In the genomic region with DNA sequence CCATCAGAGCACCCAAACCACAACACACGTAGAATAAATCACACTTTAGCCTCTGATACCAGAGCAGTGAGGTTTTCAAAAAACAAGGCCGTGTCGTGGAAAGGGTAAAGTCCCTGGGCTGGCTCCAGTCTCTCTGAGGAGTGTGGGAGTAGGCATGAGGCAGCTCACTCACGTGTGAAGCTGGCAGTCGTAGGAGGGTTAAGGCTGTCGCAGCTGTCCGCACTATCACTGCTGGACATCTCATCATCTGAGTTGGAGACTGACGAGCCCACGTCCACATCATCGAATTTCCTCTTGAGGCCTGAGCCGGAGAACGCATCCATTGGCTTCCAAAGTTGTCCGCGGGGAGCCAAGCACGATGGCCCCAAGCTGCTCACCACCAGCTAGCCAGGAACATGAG, we compare ENCODE assay signal across 21 mouse cellular contexts. TPM values are rescaled to one million over a fixed set of nuclear protein-coding genes. Genes with fewer than 3 reads are reported as not detected.
DNase-seq lines count a peak whose midpoint lies in the region; ATAC-seq lines count a peak whose summit lies in the region.
"Had no signal": no experiment of that assay in that cellular context is flagged by ENCODE, and none has a peak within 500 bp of the region (broad histone marks: within the 10 kb centered on the region; RNA-seq: fewer than 3 reads in every experiment).

No protein-coding gene starts in this region.

- peaks cover 62% of the 10 kb centered on the region for H3K4me1 ChIP-seq in heart, embryonic 15.5 days (replicated peaks)
- H3K4me1 ChIP-seq in limb, embryonic 13.5 days, result peaks cover 48% of the 10 kb centered on the region
- H3K4me1 ChIP-seq in limb, embryonic 10.5 days, result peaks cover 30% of the 10 kb centered on the region
- peaks cover 64% of the 10 kb centered on the region for H3K4me1 ChIP-seq in kidney, embryonic 16.5 days (ENCODE audit: insufficient read depth, low read length)

- H3K36me3 ChIP-seq in heart, embryonic 15.5 days, result peaks cover 26% of the 10 kb centered on the region
- peaks cover 54% of the 10 kb centered on the region for H3K36me3 ChIP-seq in limb, embryonic 13.5 days
- H3K36me3 ChIP-seq in limb, embryonic 10.5 days, result peaks cover 55% of the 10 kb centered on the region
- peaks cover 23% of the 10 kb centered on the region for H3K36me3 ChIP-seq in kidney, embryonic 16.5 days (ENCODE audit: insufficient read depth, low read length)
- H3K36me3 ChIP-seq: liver, embryonic 13.5 days had no signal

- ATAC-seq in heart, embryonic 15.5 days (replicated peaks; ENCODE audit: insufficient number of reproducible peaks, insufficient read depth, low FRiP score, low read depth), result no peak
- ATAC-seq in limb, embryonic 13.5 days (ENCODE audit: low FRiP score, low read depth), result no peak
- peak; percentile 64; the same call in 1 of the 2 replicates for ATAC-seq in kidney, embryonic 16.5 days (ENCODE audit: low FRiP score, low TSS enrichment)
- no peak for ATAC-seq in activated CD4-positive, CD25-positive, alpha-beta regulatory T cell, adult 4 months
- ATAC-seq: intestine, embryonic 16.5 days; Patski had no signal

- no peak overlapping the region for H3K9ac ChIP-seq in heart, embryonic 15.5 days
- peak overlapping the region; percentile 39; the same call in 1 of the 2 replicates for H3K9ac ChIP-seq in limb, embryonic 13.5 days
- peak overlapping the region; percentile 24; the same call in 1 of the 2 replicates for H3K9ac ChIP-seq in kidney, embryonic 16.5 days (replicated peaks; ENCODE audit: low read length)
- H3K9ac ChIP-seq: forebrain, embryonic 12.5 days; hindbrain, embryonic 15.5 days; limb, embryonic 12.5 days; liver, embryonic 13.5 days; lung, embryonic 14.5 days had no signal

- WGBS in heart, embryonic 15.5 days, result 69% methylated on average over 15 of the region's 15 CpGs
- 89% methylated on average over 15 of the region's 15 CpGs for WGBS in limb, embryonic 13.5 days
- WGBS in limb, embryonic 10.5 days, result 92% methylated on average over 15 of the region's 15 CpGs
- 36% methylated on average over 15 of the region's 15 CpGs for WGBS in kidney, embryonic 16.5 days

- DNase-seq in heart, postnatal 25 days (ENCODE audit: low spot score), result no peak
- DNase-seq in limb, embryonic 10.5 days (ENCODE audit: low spot score), result no peak
- no peak for DNase-seq in yolk sac, embryonic 10.5 days (ENCODE audit: low spot score)
- DNase-seq: adrenal gland, postnatal 25 days; cerebellum, adult 11-12 months; gastrocnemius, postnatal 36 days; heart, postnatal 36 days; liver, embryonic 13.5 days; lung, embryonic 14.5 days; lung, postnatal 4 days; thymus, postnatal 14 days had no signal

- intact Hi-C loops in heart, postnatal 25 days (cut with DNase I), result no loop called here

- H3K4me3 ChIP-seq in heart, embryonic 15.5 days, result no peak overlapping the region
- H3K4me3 ChIP-seq in limb, embryonic 13.5 days, result no peak overlapping the region
- H3K4me3 ChIP-seq in limb, embryonic 10.5 days, result no peak overlapping the region
- no peak overlapping the region for H3K4me3 ChIP-seq in kidney, embryonic 16.5 days (ENCODE audit: low read length)
- H3K4me3 ChIP-seq: forebrain, embryonic 12.5 days; heart, embryonic 10.5 days; hindbrain, embryonic 15.5 days; limb, embryonic 12.5 days; liver, embryonic 13.5 days had no signal

- H3K27me3 ChIP-seq in heart, embryonic 15.5 days, result no peaks in the 10 kb centered on the region
- H3K27me3 ChIP-seq in limb, embryonic 13.5 days, result no peaks in the 10 kb centered on the region
- no peaks in the 10 kb centered on the region for H3K27me3 ChIP-seq in limb, embryonic 10.5 days (ENCODE audit: low read depth, poor library complexity, severe bottlenecking)
- no peaks in the 10 kb centered on the region for H3K27me3 ChIP-seq in kidney, embryonic 16.5 days (ENCODE audit: insufficient read depth, low read length)
- H3K27me3 ChIP-seq: forebrain, embryonic 12.5 days; hindbrain, embryonic 15.5 days; limb, embryonic 12.5 days; Patski had no signal

- H3K27ac ChIP-seq in heart, embryonic 15.5 days, result 0 out of 2 replicates have a peak overlapping the region, but pooled peaks have one; percentile 33
- no peak overlapping the region; the same call in 1 of the 2 replicates for H3K27ac ChIP-seq in limb, embryonic 13.5 days
- H3K27ac ChIP-seq in limb, embryonic 10.5 days, result no peak overlapping the region
- H3K27ac ChIP-seq in kidney, embryonic 16.5 days (ENCODE audit: low read length), result peak overlapping the region; percentile 75
- H3K27ac ChIP-seq: forebrain, embryonic 12.5 days; hindbrain, embryonic 15.5 days; limb, embryonic 12.5 days; liver, embryonic 13.5 days had no signal

- peak overlapping the region; percentile 6; the same call in 1 of the 2 replicates for H3K4me2 ChIP-seq in heart, embryonic 15.5 days
- H3K4me2 ChIP-seq in limb, embryonic 13.5 days (replicated peaks), result no peak overlapping the region
- 0 out of 2 replicates have a peak overlapping the region, but pooled peaks have one; percentile 5 for H3K4me2 ChIP-seq in kidney, embryonic 16.5 days (replicated peaks; ENCODE audit: low read depth, low read length)
- H3K4me2 ChIP-seq: forebrain, embryonic 12.5 days; hindbrain, embryonic 15.5 days; limb, embryonic 12.5 days; liver, embryonic 13.5 days; lung, embryonic 14.5 days had no signal

- no peaks in the 10 kb centered on the region for H3K9me3 ChIP-seq in heart, embryonic 15.5 days (replicated peaks)
- H3K9me3 ChIP-seq in limb, embryonic 13.5 days, result no peaks in the 10 kb centered on the region
- H3K9me3 ChIP-seq in limb, embryonic 10.5 days (replicated peaks), result no peaks in the 10 kb centered on the region
- no peaks in the 10 kb centered on the region for H3K9me3 ChIP-seq in kidney, embryonic 16.5 days (ENCODE audit: low read length)
- H3K9me3 ChIP-seq: forebrain, embryonic 12.5 days; heart, embryonic 10.5 days; hindbrain, embryonic 15.5 days; limb, embryonic 12.5 days; liver, embryonic 13.5 days had no signal

RNA-seq across cellular contexts. Expression of gene Csrnp2, which starts 6.0 kb away (rescaled TPM):
- 6.8 and 8.2 TPM in 2 replicates for polyA plus RNA-seq in heart, embryonic 15.5 days (2015; fragmentation: Nextera tagmentation; extraction: Ambion mirVana)
- 1 to 10 TPM; 2.5 to 2.9 TPM for total RNA-seq in heart, postnatal 25 days (2021)
- polyA plus RNA-seq in limb, embryonic 13.5 days (2015; fragmentation: Nextera tagmentation; extraction: Ambion mirVana), result 23.8 and 24.9 TPM in 2 replicates
- 24.8 and 28.2 TPM in 2 replicates for polyA plus RNA-seq in limb, embryonic 10.5 days (2016; fragmentation: Nextera tagmentation; extraction: Ambion mirVana)
- polyA plus RNA-seq in kidney, embryonic 16.5 days (2015; fragmentation: Nextera tagmentation; extraction: Ambion mirVana), result 15.3 and 16.4 TPM in 2 replicates
- polyA plus RNA-seq in activated CD4-positive, CD25-positive, alpha-beta regulatory T cell, adult 4 months (2017; shearing (Covaris generic)), result 1 to 10 TPM; 1.2 to 1.8 TPM

RNA-seq across cellular contexts. Expression of gene Letmd1, which starts 20.4 kb away (rescaled TPM):
- 11.6 and 16.4 TPM in 2 replicates for polyA plus RNA-seq in heart, embryonic 15.5 days (2015; fragmentation: Nextera tagmentation; extraction: Ambion mirVana)
- 10 to 100 TPM; 13.6 to 14.6 TPM for total RNA-seq in heart, postnatal 25 days (2021)
- polyA plus RNA-seq in limb, embryonic 13.5 days (2015; fragmentation: Nextera tagmentation; extraction: Ambion mirVana), result 34.1 and 34.3 TPM in 2 replicates
- 29.7 and 31.4 TPM in 2 replicates for polyA plus RNA-seq in limb, embryonic 10.5 days (2016; fragmentation: Nextera tagmentation; extraction: Ambion mirVana)
- 31.8 and 33.1 TPM in 2 replicates for polyA plus RNA-seq in kidney, embryonic 16.5 days (2015; fragmentation: Nextera tagmentation; extraction: Ambion mirVana)
- polyA plus RNA-seq in activated CD4-positive, CD25-positive, alpha-beta regulatory T cell, adult 4 months (2017; shearing (Covaris generic)), result 10 to 100 TPM; 31.4 to 33.0 TPM

Comparison
In these comparisons a context has a peak if more than half of its experiments do, and no peak if none do; other contexts are left out.
1. H3K27ac ChIP-seq: peak in heart, embryonic 15.5 days (single experiment) and kidney, embryonic 16.5 days (single experiment); none in limb, embryonic 13.5 days (single experiment) and limb, embryonic 10.5 days (single experiment).